Mouse (Mus musculus) heart, embryonic 11.5 days (tissue): ENCODE measurements around the gene Arfgap3. TPM values are rescaled to one million over a fixed set of nuclear protein-coding genes. Genes with fewer than 3 reads are reported as not detected.

Experiments
- ATAC-seq: fragments of 200-750 bp; cut with Nextera tagmentation; replicated peaks from 2 replicates; pipeline ENCODE4 v1.8.0; 2017; ENCODE audit warnings: moderate library complexity; ENCODE audit not compliant: insufficient number of reproducible peaks, low FRiP score, low TSS enrichment
- H3K27ac ChIP-seq: fragments of 300-500 bp; sonication (generic); 2 replicates; pipeline ENCODE4 v1.5.1; 2014; ENCODE audit warnings: mild to moderate bottlenecking, low read depth, low read length
- H3K27me3 ChIP-seq: fragments of 300-500 bp; sonication (generic); 2 replicates; pipeline ENCODE4 v1.6.1; 2014; ENCODE audit warnings: mild to moderate bottlenecking, low read length, mixed read lengths; ENCODE audit not compliant: control insufficient read depth, insufficient read depth
- H3K36me3 ChIP-seq: fragments of 300-500 bp; sonication (generic); 2 replicates; pipeline ENCODE4 v1.6.1; 2014; ENCODE audit warnings: mild to moderate bottlenecking, low read length, moderate library complexity, mixed read lengths; ENCODE audit not compliant: control insufficient read depth, insufficient read depth
- H3K4me1 ChIP-seq: fragments of 300-500 bp; sonication (generic); 2 replicates; pipeline ENCODE4 v1.6.1; 2014; ENCODE audit warnings: low read length; ENCODE audit not compliant: control insufficient read depth, insufficient read depth
- H3K4me2 ChIP-seq: fragments of 300-500 bp; sonication (generic); 2 replicates; pipeline ENCODE4 v1.6.1; 2014; ENCODE audit warnings: mild to moderate bottlenecking, moderate library complexity
- H3K4me3 ChIP-seq: fragments of 300-500 bp; sonication (generic); 2 replicates; pipeline ENCODE4 v1.5.1; 2014; ENCODE audit warnings: low read depth, low read length
- H3K9ac ChIP-seq: fragments of 300-500 bp; sonication (generic); 2 replicates; pipeline ENCODE4 v1.6.1; 2014; ENCODE audit warnings: mild to moderate bottlenecking, low read depth, low read length, moderate library complexity
- H3K9me3 ChIP-seq: fragments of 300-500 bp; sonication (generic); replicated peaks from 2 replicates; pipeline ENCODE4 v1.6.1; 2016; ENCODE audit warnings: low read length; ENCODE audit not compliant: control insufficient read depth
- WGBS: fragments of 180-500 bp; shearing (Covaris S2); extraction: QIAGEN DNeasy Blood & Tissue Kit; methylation state at CpG from one replicate; pipeline ENCODE4 v1.1.7; 2014; ENCODE audit not compliant: insufficient replicate concordance; 5-methylcytosine and 5-hydroxymethylcytosine counted together
- polyA plus RNA-seq: library from polyadenylated mRNA; unstranded; fragments of >200 nt; fragmentation: Nextera tagmentation; extraction: Ambion mirVana; gene quantifications from 2 replicates; pipeline ENCODE4 v1.2.1, GENCODE M21; 2014

Arfgap3 gene
- polyA plus RNA-seq, 1 experiment from 2014 or later = 29.9 TPM

GRCm38 (mm10) chr15:83296050-83296449, 54.0 kb downstream of the Arfgap3 start:
- no peaks in the 10 kb centered on the region for H3K36me3 ChIP-seq
- ATAC-seq = no peak
- no peak overlapping the region for H3K9ac ChIP-seq
- WGBS = 75% methylated on average over 4 of the region's 4 CpGs
- H3K9me3 ChIP-seq = no peaks in the 10 kb centered on the region
- H3K27ac ChIP-seq = no peak overlapping the region
- peaks cover 3% of the 10 kb centered on the region; the same call in 1 of the 2 replicates for H3K4me1 ChIP-seq
- no peaks in the 10 kb centered on the region for H3K27me3 ChIP-seq
- H3K4me3 ChIP-seq = no peak overlapping the region
- H3K4me2 ChIP-seq = no peak overlapping the region

- Histone ChIP-seq H3K36me3 (no peaks in the 10 kb centered on the region), H3K27me3 (no peaks in the 10 kb centered on the region), H3K9ac (no peak overlapping the region), H3K4me3 (no peak overlapping the region), H3K27ac (no peak overlapping the region), H3K4me1 (peaks cover 3% of the 10 kb centered on the region; the same call in 1 of the 2 replicates), H3K9me3 (no peaks in the 10 kb centered on the region), H3K4me2 (no peak overlapping the region)
- WGBS = 72% methylated on average over 3 of the region's 3 CpGs
- ATAC-seq = no peak
These were observed 55.1 kb downstream of the Arfgap3 start for GRCm38 (mm10) chr15:83294954-83295353.

- 87% methylated on average over 8 of the region's 8 CpGs for WGBS
- Histone ChIP-seq H3K9ac (no peak overlapping the region), H3K27ac (no peak overlapping the region), H3K4me3 (no peak overlapping the region), H3K4me2 (no peak overlapping the region), H3K36me3 (no peaks in the 10 kb centered on the region), H3K27me3 (no peaks in the 10 kb centered on the region), H3K4me1 (no peaks in the 10 kb centered on the region), H3K9me3 (no peaks in the 10 kb centered on the region)
- ATAC-seq = no peak
These were observed 56.1 kb downstream of the Arfgap3 start for GRCm38 (mm10) chr15:83293706-83294645.

- Histone ChIP-seq H3K36me3 (no peaks in the 10 kb centered on the region), H3K27me3 (no peaks in the 10 kb centered on the region), H3K4me3 (no peak overlapping the region), H3K9me3 (no peaks in the 10 kb centered on the region), H3K4me2 (no peak overlapping the region), H3K4me1 (no peaks in the 10 kb centered on the region), H3K27ac (no peak overlapping the region), H3K9ac (no peak overlapping the region)
- 70% methylated on average over 6 of the region's 6 CpGs for WGBS
- ATAC-seq = no peak
These were observed 56.9 kb downstream of the Arfgap3 start for GRCm38 (mm10) chr15:83293144-83293543.

DNA sequence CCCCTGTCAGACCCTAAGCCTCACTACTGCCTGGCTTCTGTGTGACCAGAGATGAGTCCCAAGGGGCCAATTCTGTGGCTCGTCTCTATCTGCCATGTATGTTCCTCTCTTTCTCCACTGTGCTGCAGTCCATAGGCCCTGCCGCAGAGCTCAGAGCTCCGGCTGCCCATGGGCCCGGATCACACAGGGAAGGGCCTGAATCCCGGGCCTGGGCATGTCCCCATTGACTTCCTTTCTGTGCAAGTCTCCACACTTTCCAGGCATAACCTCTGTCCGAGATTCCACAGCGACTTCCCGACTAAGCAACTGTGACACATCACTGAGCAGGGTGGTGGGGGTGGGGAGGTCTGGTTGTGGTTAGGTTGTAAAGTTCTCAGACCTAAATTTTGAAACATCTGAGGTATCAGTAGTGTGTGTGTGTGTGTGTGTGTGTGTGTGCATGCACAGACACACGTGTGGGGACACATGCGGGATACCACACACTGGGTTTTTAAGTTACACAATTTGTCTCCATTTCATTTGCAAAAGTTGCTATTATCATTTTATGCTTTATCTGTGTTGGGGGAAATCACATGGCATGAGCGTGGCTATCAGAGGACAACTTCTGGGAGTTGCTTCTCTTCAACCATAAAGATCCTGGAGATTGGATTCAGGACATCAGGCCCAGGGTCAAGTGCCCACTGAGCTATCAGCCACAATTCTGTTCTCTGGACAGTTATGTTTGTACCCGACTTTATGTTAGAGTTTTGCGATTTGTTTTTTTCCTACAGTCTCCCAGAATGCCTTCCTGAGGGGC, 57.6 kb downstream of the Arfgap3 start:
- H3K9ac ChIP-seq = no peak overlapping the region
- H3K27me3 ChIP-seq = no peaks in the 10 kb centered on the region
- H3K9me3 ChIP-seq = no peaks in the 10 kb centered on the region
- no peak for ATAC-seq
- H3K4me1 ChIP-seq = no peaks in the 10 kb centered on the region
- no peak overlapping the region for H3K27ac ChIP-seq
- H3K36me3 ChIP-seq = no peaks in the 10 kb centered on the region
- WGBS = 81% methylated on average over 13 of the region's 13 CpGs
- no peak overlapping the region for H3K4me3 ChIP-seq
- H3K4me2 ChIP-seq = no peak overlapping the region

GRCm38 (mm10) chr15:83290899-83291298, 59.1 kb downstream of the Arfgap3 start:
- no peak for ATAC-seq
- Histone ChIP-seq H3K4me2 (no peak overlapping the region), H3K9ac (no peak overlapping the region), H3K4me1 (no peaks in the 10 kb centered on the region), H3K27ac (no peak overlapping the region), H3K27me3 (no peaks in the 10 kb centered on the region), H3K36me3 (no peaks in the 10 kb centered on the region), H3K4me3 (no peak overlapping the region), H3K9me3 (no peaks in the 10 kb centered on the region; the same call in 1 of the 2 replicates)
- 73% methylated on average over 2 of the region's 2 CpGs for WGBS

GRCm38 (mm10) chr15:83284828-83285227, 65.2 kb downstream of the Arfgap3 start:
- ATAC-seq = no peak

GRCm38 (mm10) chr15:83282397-83282796, 67.7 kb downstream of the Arfgap3 start:
- Histone ChIP-seq H3K4me2 (no peak overlapping the region), H3K4me1 (no peaks in the 10 kb centered on the region), H3K36me3 (no peaks in the 10 kb centered on the region), H3K27me3 (no peaks in the 10 kb centered on the region), H3K9me3 (no peaks in the 10 kb centered on the region; the same call in 1 of the 2 replicates), H3K4me3 (no peak overlapping the region), H3K9ac (no peak overlapping the region), H3K27ac (no peak overlapping the region)
- no peak for ATAC-seq
- 63% methylated on average over 5 of the region's 5 CpGs for WGBS

More at GRCm38 (mm10) chr15:83284828-83285227, 65.2 kb downstream of the Arfgap3 start:
- Histone ChIP-seq H3K27me3 (no peaks in the 10 kb centered on the region), H3K9ac (no peak overlapping the region), H3K4me1 (no peaks in the 10 kb centered on the region), H3K36me3 (no peaks in the 10 kb centered on the region), H3K4me3 (no peak overlapping the region), H3K9me3 (no peaks in the 10 kb centered on the region; the same call in 1 of the 2 replicates), H3K27ac (no peak overlapping the region), H3K4me2 (no peak overlapping the region)
- 54% methylated on average over 8 of the region's 8 CpGs for WGBS
